ENCODE assay signal across 15 mouse cellular contexts in genomic region chr10:108448421-108448820, GRCm38 (mm10).
A peak's percentile ranks its signal among the peaks of the same experiment; 100 is the strongest.
DNase-seq lines count a peak whose midpoint lies in the region; ATAC-seq and TF ChIP-seq lines count a peak whose summit lies in the region.
"Had no signal": no experiment of that assay in that cellular context is flagged by ENCODE, and none has a peak within 500 bp of the region (broad histone marks: within the 10 kb centered on the region; RNA-seq: fewer than 3 reads in every experiment).

No protein-coding gene starts in this region.

- no peaks in the 10 kb centered on the region for H3K9me3 ChIP-seq in kidney, postnatal 0 days (replicated peaks; ENCODE audit: low read length)
- H3K9me3 ChIP-seq in heart, embryonic 13.5 days = no peaks in the 10 kb centered on the region

- H3K4me2 ChIP-seq in kidney, postnatal 0 days (ENCODE audit: low read length) = no peak overlapping the region
- no peak overlapping the region for H3K4me2 ChIP-seq in heart, embryonic 13.5 days

- H3K4me1 ChIP-seq in kidney, postnatal 0 days (replicated peaks; ENCODE audit: insufficient read depth, low read length) = 0 out of 2 replicates have a peak, but pooled peaks cover 5% of the 10 kb centered on the region
- peaks cover 45% of the 10 kb centered on the region for H3K4me1 ChIP-seq in heart, embryonic 13.5 days
- H3K4me1 ChIP-seq in lung, adult 2 months (ENCODE audit: control insufficient read depth, insufficient read depth, low read length) = peaks cover 15% of the 10 kb centered on the region

- ATAC-seq in kidney, postnatal 0 days (replicated peaks; ENCODE audit: low FRiP score, low read depth) = no peak
- no peak for ATAC-seq in heart, embryonic 13.5 days (ENCODE audit: extremely low read depth, insufficient number of reproducible peaks, low FRiP score, low TSS enrichment)
- ATAC-seq: forebrain, embryonic 14.5 days; hindbrain, postnatal 0 days had no signal

- no peaks in the 10 kb centered on the region for H3K36me3 ChIP-seq in kidney, postnatal 0 days (ENCODE audit: insufficient read depth, low read length)
- H3K36me3 ChIP-seq in heart, embryonic 13.5 days = no peaks in the 10 kb centered on the region

- TF ChIP-seq CTCF in kidney, postnatal 0 days (IDR thresholded peaks at IDR 0.05; ENCODE audit: low read depth) = peak; percentile 15; the same call in 1 of the 2 replicates
- no peak for TF ChIP-seq CTCF in lung, adult 2 months (IDR thresholded peaks at IDR 0.05; ENCODE audit: insufficient read depth, low read length)

- WGBS in kidney, postnatal 0 days = 80% methylated on average over 11 of the region's 11 CpGs
- WGBS in heart, embryonic 13.5 days = 50% methylated on average over 11 of the region's 11 CpGs
- 46% methylated on average over 11 of the region's 11 CpGs for WGBS in lung, adult 2 months

- DNase-seq in kidney, postnatal 0 days (ENCODE audit: low spot score) = no peak
- DNase-seq in kidney, adult 18-20 months = no peak
- peak; percentile 14 for DNase-seq in lung, adult 2 months
- DNase-seq in lung, postnatal 36 days = peak; percentile 65
- DNase-seq in thymus, postnatal 10 days (ENCODE audit: low spot score in 2 of 2) = no peak
- DNase-seq in cerebellum, adult 11-12 months = no peak
- DNase-seq: adrenal gland, postnatal 10 days; cerebellum, adult 2 months; layer of hippocampus, adult 9-11 months; thymus, postnatal 25 days had no signal

- no peak overlapping the region for H3K9ac ChIP-seq in kidney, postnatal 0 days (ENCODE audit: low read depth, low read length)
- H3K9ac ChIP-seq in heart, embryonic 13.5 days = no peak overlapping the region
- H3K9ac ChIP-seq: liver, embryonic 14.5 days had no signal

- no peak for TF ChIP-seq POLR2A in lung, adult 2 months (IDR thresholded peaks at IDR 0.05; ENCODE audit: borderline replicate concordance, extremely low read depth, low read depth, low read length)

- no peak overlapping the region for H3K4me3 ChIP-seq in kidney, postnatal 0 days (replicated peaks; ENCODE audit: low read depth, low read length)
- H3K4me3 ChIP-seq in heart, embryonic 13.5 days = no peak overlapping the region
- H3K4me3 ChIP-seq in lung, adult 2 months (replicated peaks; ENCODE audit: extremely low read depth, low read depth, low read length) = no peak overlapping the region
- H3K4me3 ChIP-seq: erythroblast, embryonic 14.5 days had no signal

- H3K27me3 ChIP-seq in kidney, postnatal 0 days (ENCODE audit: insufficient read depth, low read length) = no peaks in the 10 kb centered on the region
- H3K27me3 ChIP-seq in heart, embryonic 13.5 days (replicated peaks) = no peaks in the 10 kb centered on the region

- H3K27ac ChIP-seq in kidney, postnatal 0 days = no peak overlapping the region
- H3K27ac ChIP-seq in heart, embryonic 13.5 days (replicated peaks) = 0 out of 2 replicates have a peak overlapping the region, but pooled peaks have one; percentile 5
- H3K27ac ChIP-seq: hindbrain, postnatal 0 days; liver, embryonic 14.5 days had no signal

Comparison
In these comparisons a context has a peak if more than half of its experiments do, and no peak if none do; other contexts are left out.
1. DNase-seq: peak in lung, adult 2 months (single experiment) and lung, postnatal 36 days (single experiment); none in kidney, postnatal 0 days (single experiment), kidney, adult 18-20 months (single experiment), thymus, postnatal 10 days (0 of 2) and cerebellum, adult 11-12 months (single experiment).